Mouse (Mus musculus): ENCODE measurements around the gene Ltv1. TPM values are rescaled to one million over a fixed set of nuclear protein-coding genes. Genes with fewer than 3 reads are reported as not detected.

The Ltv1 gene
- total RNA-seq (2021): 10 to 100 TPM; 25.1 to 27.1 TPM

GRCm38 (mm10) chr10:13192731-13193351 is at the start of gene Ltv1:
Ltv1 (minus strand) TSS chr10:13193168.
- intact Hi-C loops (cut with DNase I): loop anchor here (10.0 kb wide), 1 partner anchor 98 kb away; no protein-coding TSS in a partner anchor
- DNase-seq: peak; percentile 97

- intact Hi-C loops (cut with DNase I): no loop called here
- no peak for DNase-seq
Measured at GRCm38 (mm10) chr10:13240431-13240830, 47.5 kb upstream of the Ltv1 start.

- intact Hi-C loops (cut with DNase I): no loop called here
- no peak for DNase-seq
Measured at GRCm38 (mm10) chr10:13238188-13238587, 45.2 kb upstream of the Ltv1 start.

GRCm38 (mm10) chr10:13236866-13237265 is 43.9 kb upstream of the Ltv1 start:
- intact Hi-C loops (cut with DNase I): no loop called here
- no peak for DNase-seq

GRCm38 (mm10) chr10:13234503-13234902 is 41.5 kb upstream of the Ltv1 start:
- intact Hi-C loops (cut with DNase I): no loop called here

GRCm38 (mm10) chr10:13233941-13234340 is 41.0 kb upstream of the Ltv1 start:
- intact Hi-C loops (cut with DNase I): no loop called here
- DNase-seq: no peak

More at GRCm38 (mm10) chr10:13234503-13234902, 41.5 kb upstream of the Ltv1 start:
- no peak for DNase-seq

- intact Hi-C loops (cut with DNase I): no loop called here
- no peak for DNase-seq
Measured at GRCm38 (mm10) chr10:13233143-13233622, 40.2 kb upstream of the Ltv1 start.

- intact Hi-C loops (cut with DNase I): no loop called here
- no peak for DNase-seq
Measured at GRCm38 (mm10) chr10:13232443-13233142, 39.6 kb upstream of the Ltv1 start.

GRCm38 (mm10) chr10:13230716-13231115 is 37.7 kb upstream of the Ltv1 start:
- no peak for DNase-seq
- intact Hi-C loops (cut with DNase I): no loop called here

- no peak for DNase-seq
- intact Hi-C loops (cut with DNase I): no loop called here
Measured at GRCm38 (mm10) chr10:13225377-13226063, 32.6 kb upstream of the Ltv1 start.

- intact Hi-C loops (cut with DNase I): no loop called here
- no peak for DNase-seq
Measured at GRCm38 (mm10) chr10:13222135-13222534, 29.2 kb upstream of the Ltv1 start.

- intact Hi-C loops (cut with DNase I): no loop called here
- DNase-seq: no peak
Measured at GRCm38 (mm10) chr10:13220061-13220460, 27.1 kb upstream of the Ltv1 start.

- DNase-seq: no peak
- intact Hi-C loops (cut with DNase I): no loop called here
Measured at GRCm38 (mm10) chr10:13213956-13214355, 21.0 kb upstream of the Ltv1 start.

GRCm38 (mm10) chr10:13212829-13213228 is 19.9 kb upstream of the Ltv1 start:
- intact Hi-C loops (cut with DNase I): no loop called here
- no peak for DNase-seq

GRCm38 (mm10) chr10:13212326-13212725 is 19.4 kb upstream of the Ltv1 start:
- DNase-seq: no peak
- intact Hi-C loops (cut with DNase I): no loop called here

GRCm38 (mm10) chr10:13209930-13210637 is 17.1 kb upstream of the Ltv1 start:
- DNase-seq: no peak
- intact Hi-C loops (cut with DNase I): no loop called here

- intact Hi-C loops (cut with DNase I): no loop called here
- no peak for DNase-seq
Measured at GRCm38 (mm10) chr10:13209506-13209905, 16.5 kb upstream of the Ltv1 start.

- intact Hi-C loops (cut with DNase I): no loop called here
Measured at GRCm38 (mm10) chr10:13209061-13209460, 16.1 kb upstream of the Ltv1 start.

GRCm38 (mm10) chr10:13201741-13202293 is 8.8 kb upstream of the Ltv1 start:
- DNase-seq: no peak
- intact Hi-C loops (cut with DNase I): no loop called here

More at GRCm38 (mm10) chr10:13209061-13209460, 16.1 kb upstream of the Ltv1 start:
- no peak for DNase-seq

- intact Hi-C loops (cut with DNase I): no loop called here
- no peak for DNase-seq
Measured at GRCm38 (mm10) chr10:13200862-13201261, 7.9 kb upstream of the Ltv1 start.

- DNase-seq: no peak
- intact Hi-C loops (cut with DNase I): loop anchor here (10.0 kb wide), 1 partner anchor 104 kb away; no protein-coding TSS in a partner anchor
Measured at GRCm38 (mm10) chr10:13199234-13199633, 6.3 kb upstream of the Ltv1 start.
